Mouse (Mus musculus) stomach, embryonic 14.5 days (tissue): ENCODE data around the gene Dqx1. TPM values are rescaled to one million over a fixed set of nuclear protein-coding genes. Genes with fewer than 3 reads are reported as not detected.

Source experiments
- ATAC-seq: fragments of 200-750 bp; cut with Nextera tagmentation; 2 replicates; pipeline ENCODE4 v1.8.0; 2017; ENCODE audit warnings: low read depth, moderate TSS enrichment; ENCODE audit not compliant: insufficient number of reproducible peaks, insufficient read depth, low FRiP score
- H3K27ac ChIP-seq: fragments of 300-500 bp; sonication (generic); 2 replicates; pipeline ENCODE4 v1.5.1; 2014; ENCODE audit warnings: mild to moderate bottlenecking, low read length, moderate library complexity, mixed read lengths
- H3K27me3 ChIP-seq: fragments of 300-500 bp; sonication (generic); 2 replicates; pipeline ENCODE4 v1.6.1; 2014; ENCODE audit warnings: low read length, control low read depth, mixed read lengths; ENCODE audit not compliant: control insufficient read depth, insufficient read depth
- H3K36me3 ChIP-seq: fragments of 300-500 bp; sonication (generic); 2 replicates; pipeline ENCODE4 v1.6.1; 2014; ENCODE audit warnings: mild to moderate bottlenecking, control low read depth, low read length, moderate library complexity, mixed read lengths; ENCODE audit not compliant: control insufficient read depth, insufficient read depth
- H3K4me1 ChIP-seq: fragments of 300-500 bp; sonication (generic); 2 replicates; pipeline ENCODE4 v1.6.1; 2014; ENCODE audit warnings: low read length, control low read depth, mixed read lengths; ENCODE audit not compliant: control insufficient read depth, insufficient read depth
- H3K4me2 ChIP-seq: fragments of 300-500 bp; sonication (generic); replicated peaks from 2 replicates; pipeline ENCODE4 v1.6.1; 2014; ENCODE audit warnings: low read depth, low read length, control low read depth
- H3K4me3 ChIP-seq: fragments of 300-500 bp; sonication (generic); 2 replicates; pipeline ENCODE4 v1.5.1; 2014; ENCODE audit warnings: low read depth, low read length, control low read depth
- H3K9ac ChIP-seq: fragments of 300-500 bp; sonication (generic); replicated peaks from 2 replicates; pipeline ENCODE4 v1.6.1; 2014; ENCODE audit warnings: low read depth, mild to moderate bottlenecking, control low read depth, low read length, moderate library complexity, mixed read lengths
- H3K9me3 ChIP-seq: fragments of 300-500 bp; sonication (generic); 2 replicates; pipeline ENCODE4 v1.6.1; 2016; ENCODE audit warnings: low read depth, low read length, control low read depth; ENCODE audit not compliant: control insufficient read depth
- WGBS: fragments of 180-500 bp; shearing (Covaris S2); extraction: QIAGEN DNeasy Blood & Tissue Kit; methylation state at CpG from one replicate; pipeline ENCODE4 v1.1.7; 2014; 5-methylcytosine and 5-hydroxymethylcytosine counted together
- polyA plus RNA-seq: library from polyadenylated mRNA; unstranded; fragments of >200 nt; fragmentation: Nextera tagmentation; extraction: Ambion mirVana; gene quantifications from 2 replicates; pipeline ENCODE4 v1.2.1, GENCODE M21; 2014

Gene Dqx1
- polyA plus RNA-seq, result 4.2 and 4.5 TPM in 2 replicates

DNA sequence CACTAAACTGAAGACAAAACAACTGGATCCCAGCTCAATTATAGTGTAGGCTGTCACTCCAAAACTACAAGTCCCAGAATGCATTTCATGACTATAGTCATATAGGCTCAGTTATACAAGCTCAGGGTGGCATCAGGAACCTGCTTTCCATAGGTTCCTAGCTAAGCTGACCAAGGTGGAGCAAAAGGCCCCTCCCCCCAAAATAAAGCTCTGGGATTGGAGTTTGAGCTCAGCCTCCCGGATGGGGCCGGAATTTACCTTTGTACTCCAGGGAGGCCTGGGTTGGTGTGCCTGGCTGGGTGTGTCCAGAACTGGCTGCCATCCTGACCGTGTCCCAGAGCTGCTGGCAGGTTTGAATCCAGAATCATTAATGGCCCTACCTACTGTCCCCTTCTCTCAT, at the start of gene Dqx1:
TSS of gene Dqx1 (plus strand) at position 55 of the 400 bp plus-strand sequence.
- Histone ChIP-seq H3K36me3 (peaks cover 8% of the 10 kb centered on the region), H3K27me3 (peaks cover 1% of the 10 kb centered on the region; the same call in 1 of the 2 replicates), H3K9ac (peak within 1 kb of the TSS; percentile 21; the same call in 1 of the 2 replicates), H3K4me3 (peak within 1 kb of the TSS; percentile 9; the same call in 1 of the 2 replicates), H3K4me1 (peaks cover 16% of the 10 kb centered on the region), H3K27ac (no peak within 1 kb of the TSS; the same call in 1 of the 2 replicates), H3K4me2 (peak within 1 kb of the TSS; percentile 23), H3K9me3 (no peaks in the 10 kb centered on the region)
- WGBS, result 44% methylated on average over 3 of the region's 3 CpGs
- ATAC-seq, result peak; percentile 56

DNA sequence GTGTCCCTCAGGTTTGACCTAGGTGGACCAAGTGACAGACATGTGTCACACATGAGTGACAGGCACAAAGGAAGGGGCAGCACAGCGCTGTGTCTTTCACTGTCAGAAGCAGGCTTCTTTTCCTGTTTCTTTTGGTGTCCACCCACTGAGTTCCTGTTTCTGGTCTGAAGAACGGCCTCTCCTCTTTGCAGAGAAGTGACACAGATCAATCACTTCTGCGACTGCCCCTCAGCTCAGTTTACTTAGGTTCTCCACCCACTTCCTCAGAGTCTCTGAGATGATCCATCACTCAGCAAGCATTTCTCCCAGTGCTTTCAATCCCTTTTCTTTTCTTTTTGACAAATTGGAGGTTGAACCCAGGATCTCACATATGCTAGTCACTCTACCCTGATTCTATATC, 49.0 kb upstream of the Dqx1 start:
- 32% methylated on average over 3 of the region's 3 CpGs for WGBS
- no peak for ATAC-seq
- no peak overlapping the region for H3K27ac ChIP-seq
- no peak overlapping the region for H3K4me2 ChIP-seq
- no peaks in the 10 kb centered on the region for H3K9me3 ChIP-seq
- no peaks in the 10 kb centered on the region for H3K27me3 ChIP-seq
- H3K4me1 ChIP-seq, result 0 out of 2 replicates have a peak, but pooled peaks cover 3% of the 10 kb centered on the region
- no peaks in the 10 kb centered on the region for H3K36me3 ChIP-seq
- H3K9ac ChIP-seq, result no peak overlapping the region
- no peak overlapping the region for H3K4me3 ChIP-seq

DNA sequence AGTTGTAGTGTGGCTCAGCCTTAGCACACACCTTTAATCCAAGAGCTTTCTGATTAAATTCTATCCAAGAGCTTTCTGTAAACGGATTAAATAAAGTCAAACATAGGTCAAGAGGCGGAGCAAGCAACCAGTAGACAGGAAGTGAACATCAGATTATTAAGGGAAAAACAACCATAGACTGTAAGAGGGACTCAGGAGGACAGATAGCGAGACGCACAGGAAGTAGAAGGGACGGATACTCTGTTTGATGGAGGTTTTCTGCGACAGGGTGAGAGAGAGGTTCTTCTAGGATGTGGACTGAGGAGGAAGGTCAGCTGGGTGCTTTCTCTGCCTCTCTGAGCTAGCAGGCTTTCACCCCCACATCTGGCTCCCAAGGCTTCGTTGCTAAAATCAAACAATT, 47.6 kb upstream of the Dqx1 start:
- ATAC-seq, result no peak
- H3K36me3 ChIP-seq, result no peaks in the 10 kb centered on the region
- H3K27ac ChIP-seq, result no peak overlapping the region; the same call in 1 of the 2 replicates

DNA sequence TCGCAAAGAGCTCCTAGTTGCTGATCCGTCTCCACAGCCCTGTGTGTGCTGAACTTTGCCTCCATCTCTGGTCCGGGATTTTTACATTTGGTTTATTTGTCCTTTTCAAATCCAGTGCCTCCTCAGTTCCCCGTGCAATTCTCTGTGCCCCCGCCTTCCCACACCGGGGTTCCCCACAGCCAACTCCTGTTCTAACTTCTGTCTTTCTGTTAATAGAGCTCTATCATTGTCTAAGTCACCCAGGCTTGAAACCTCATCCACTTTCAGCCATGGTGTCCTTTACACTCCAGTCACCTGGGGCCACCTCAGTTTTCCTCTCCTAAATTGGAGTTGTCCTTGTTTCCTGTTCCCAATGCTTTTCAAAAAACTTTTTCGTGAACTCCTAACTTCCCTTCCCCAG, 46.4 kb upstream of the Dqx1 start:
- 0 out of 2 replicates have a peak, but pooled peaks cover 3% of the 10 kb centered on the region for H3K4me1 ChIP-seq
- H3K36me3 ChIP-seq, result no peaks in the 10 kb centered on the region
- H3K4me3 ChIP-seq, result no peak overlapping the region
- no peak overlapping the region for H3K27ac ChIP-seq
- no peaks in the 10 kb centered on the region for H3K9me3 ChIP-seq
- no peak overlapping the region for H3K4me2 ChIP-seq
- ATAC-seq, result no peak
- whole genome bisulfite sequencing, result 77% methylated on average over 7 of the region's 7 CpGs
- no peaks in the 10 kb centered on the region for H3K27me3 ChIP-seq
- no peak overlapping the region for H3K9ac ChIP-seq

More for the DNA sequence above, 47.6 kb upstream of the Dqx1 start:
- Histone ChIP-seq H3K27me3 (no peaks in the 10 kb centered on the region), H3K4me1 (0 out of 2 replicates have a peak, but pooled peaks cover 3% of the 10 kb centered on the region), H3K4me3 (no peak overlapping the region), H3K4me2 (no peak overlapping the region), H3K9ac (no peak overlapping the region), H3K9me3 (no peaks in the 10 kb centered on the region)
- WGBS, result 37% methylated on average over 7 of the region's 7 CpGs

DNA sequence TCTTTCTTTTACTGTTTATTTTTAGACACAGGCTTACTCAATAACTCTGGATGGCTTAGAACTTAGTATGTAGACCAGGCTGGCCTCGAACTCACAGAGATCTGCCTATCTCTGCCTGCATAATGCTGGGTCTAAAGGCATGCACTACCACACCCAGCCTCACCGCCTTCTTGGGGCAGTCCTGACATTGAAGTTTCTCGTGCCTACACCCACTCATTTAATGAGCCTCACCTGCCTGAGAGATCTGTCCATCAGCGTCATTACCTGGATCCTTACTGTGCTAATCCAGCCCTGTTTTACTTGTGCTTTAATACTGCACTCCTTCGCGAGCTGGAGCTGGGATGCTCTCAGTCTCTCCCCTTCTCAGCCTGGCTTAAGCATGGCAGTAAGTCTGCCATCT, 45.9 kb upstream of the Dqx1 start:
- no peak overlapping the region for H3K27ac ChIP-seq
- no peak overlapping the region for H3K9ac ChIP-seq
- no peak overlapping the region for H3K4me3 ChIP-seq
- 0 out of 2 replicates have a peak, but pooled peaks cover 3% of the 10 kb centered on the region for H3K4me1 ChIP-seq
- H3K36me3 ChIP-seq, result no peaks in the 10 kb centered on the region
- no peak overlapping the region for H3K4me2 ChIP-seq
- 72% methylated on average over 6 of the region's 6 CpGs for WGBS
- no peaks in the 10 kb centered on the region for H3K27me3 ChIP-seq
- no peaks in the 10 kb centered on the region for H3K9me3 ChIP-seq
- ATAC-seq, result no peak

DNA sequence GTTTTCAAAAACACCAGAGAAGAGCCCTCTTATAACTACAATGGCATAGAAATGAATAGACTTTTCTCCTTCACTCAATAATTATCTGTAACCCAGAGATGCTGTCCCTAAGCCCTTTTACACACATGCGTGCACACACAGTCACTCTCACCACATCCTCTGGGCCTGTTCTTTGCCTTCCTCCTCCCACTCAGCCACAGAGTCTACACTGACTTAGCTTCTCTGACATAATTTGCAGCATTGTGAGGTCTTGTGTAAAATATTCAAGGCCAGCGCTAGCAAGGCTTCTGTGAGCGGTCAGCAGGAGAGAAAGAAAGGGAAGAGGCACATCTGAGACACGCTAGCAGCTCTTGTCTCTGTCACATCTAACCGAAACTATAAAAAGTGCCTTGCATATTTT, 44.2 kb upstream of the Dqx1 start:
- no peak overlapping the region for H3K4me2 ChIP-seq
- ATAC-seq, result no peak
- H3K36me3 ChIP-seq, result no peaks in the 10 kb centered on the region
- no peak overlapping the region for H3K4me3 ChIP-seq
- H3K9ac ChIP-seq, result no peak overlapping the region
- H3K4me1 ChIP-seq, result 0 out of 2 replicates have a peak, but pooled peaks cover 3% of the 10 kb centered on the region
- no peaks in the 10 kb centered on the region for H3K27me3 ChIP-seq
- H3K27ac ChIP-seq, result no peak overlapping the region
- WGBS, result 79% methylated on average over 5 of the region's 5 CpGs
- H3K9me3 ChIP-seq, result no peaks in the 10 kb centered on the region

DNA sequence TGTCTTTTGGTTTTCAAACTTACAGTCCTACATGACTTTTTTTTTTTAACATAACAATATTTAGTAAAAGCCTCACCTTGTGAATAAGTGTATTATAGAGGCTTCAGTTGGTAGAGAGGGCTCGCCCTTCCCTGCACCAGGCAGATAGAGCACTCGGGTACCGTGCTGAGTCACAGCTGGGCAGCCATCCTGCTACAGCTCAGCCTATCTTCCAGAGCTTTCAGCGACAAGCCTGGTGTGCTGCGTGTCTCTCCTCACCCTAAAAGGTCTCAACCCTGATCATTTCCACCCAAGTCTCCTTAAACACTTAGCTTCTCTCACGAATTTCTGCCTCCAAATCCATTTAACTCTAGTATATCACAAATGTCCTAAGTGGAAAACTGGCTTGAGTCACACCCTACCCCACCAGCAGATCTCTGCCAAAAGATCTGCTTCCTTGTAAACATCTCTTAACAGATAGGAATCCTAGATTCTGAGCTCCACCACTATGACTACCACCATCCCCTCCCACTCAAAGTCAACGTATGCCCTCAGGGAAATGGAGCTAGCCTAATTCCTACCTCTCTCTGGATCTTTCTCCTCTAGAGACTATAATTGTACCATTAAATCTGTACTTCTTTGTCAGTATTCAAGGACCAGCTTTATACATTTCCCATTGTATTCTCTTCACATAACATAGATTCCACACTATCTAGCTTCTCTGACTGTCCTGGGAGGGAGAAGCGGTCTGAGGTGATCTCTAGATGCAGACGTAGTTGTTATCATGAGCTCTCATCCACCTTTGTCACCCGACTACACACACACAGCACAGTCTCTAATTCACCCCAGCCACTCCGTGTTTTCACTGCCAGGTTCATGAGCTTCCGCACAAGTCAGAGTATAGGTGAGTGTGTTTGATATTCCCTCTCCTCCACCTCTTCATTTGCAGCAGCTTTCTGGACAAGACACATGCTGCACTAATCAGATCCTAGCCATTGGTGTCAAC, 42.9 kb upstream of the Dqx1 start:
- 0 out of 2 replicates have a peak, but pooled peaks cover 3% of the 10 kb centered on the region for H3K4me1 ChIP-seq
- no peak overlapping the region for H3K9ac ChIP-seq
- H3K27me3 ChIP-seq, result no peaks in the 10 kb centered on the region
- no peak overlapping the region for H3K4me3 ChIP-seq
- no peak overlapping the region for H3K4me2 ChIP-seq
- H3K36me3 ChIP-seq, result no peaks in the 10 kb centered on the region
- no peaks in the 10 kb centered on the region for H3K9me3 ChIP-seq
- WGBS, result 68% methylated on average over 12 of the region's 12 CpGs
- ATAC-seq, result peak; percentile 85; the same call in 1 of the 2 replicates
- H3K27ac ChIP-seq, result no peak overlapping the region

DNA sequence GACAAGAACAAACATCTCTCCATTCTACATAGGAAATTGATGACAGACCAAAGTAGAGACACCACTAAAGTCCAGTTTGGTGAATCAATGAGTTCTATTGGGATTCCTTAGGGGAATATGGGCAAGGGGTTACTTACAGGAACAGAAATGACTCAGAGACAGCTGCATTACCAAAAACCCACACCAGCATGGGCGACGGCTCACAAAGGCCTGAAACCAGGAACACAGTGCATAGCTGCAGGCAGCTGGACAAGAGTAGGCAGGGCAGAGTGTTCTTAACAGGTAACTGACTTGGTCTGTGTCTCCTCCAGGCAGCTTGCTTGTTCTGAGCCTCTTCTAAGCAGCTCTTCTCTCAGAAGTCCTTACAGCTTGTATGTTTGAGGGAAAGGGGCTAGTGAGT, 41.9 kb upstream of the Dqx1 start:
- no peak overlapping the region for H3K27ac ChIP-seq
- no peaks in the 10 kb centered on the region for H3K9me3 ChIP-seq
- no peaks in the 10 kb centered on the region for H3K27me3 ChIP-seq
- no peak overlapping the region for H3K4me3 ChIP-seq
- H3K4me2 ChIP-seq, result no peak overlapping the region
- no peak overlapping the region for H3K9ac ChIP-seq
- no peak for ATAC-seq
- no peaks in the 10 kb centered on the region for H3K4me1 ChIP-seq
- WGBS, result 98% methylated on average over 2 of the region's 2 CpGs
- no peaks in the 10 kb centered on the region for H3K36me3 ChIP-seq
